Comparison of ENCODE assay signal across 8 mouse cellular contexts in the genomic region with DNA sequence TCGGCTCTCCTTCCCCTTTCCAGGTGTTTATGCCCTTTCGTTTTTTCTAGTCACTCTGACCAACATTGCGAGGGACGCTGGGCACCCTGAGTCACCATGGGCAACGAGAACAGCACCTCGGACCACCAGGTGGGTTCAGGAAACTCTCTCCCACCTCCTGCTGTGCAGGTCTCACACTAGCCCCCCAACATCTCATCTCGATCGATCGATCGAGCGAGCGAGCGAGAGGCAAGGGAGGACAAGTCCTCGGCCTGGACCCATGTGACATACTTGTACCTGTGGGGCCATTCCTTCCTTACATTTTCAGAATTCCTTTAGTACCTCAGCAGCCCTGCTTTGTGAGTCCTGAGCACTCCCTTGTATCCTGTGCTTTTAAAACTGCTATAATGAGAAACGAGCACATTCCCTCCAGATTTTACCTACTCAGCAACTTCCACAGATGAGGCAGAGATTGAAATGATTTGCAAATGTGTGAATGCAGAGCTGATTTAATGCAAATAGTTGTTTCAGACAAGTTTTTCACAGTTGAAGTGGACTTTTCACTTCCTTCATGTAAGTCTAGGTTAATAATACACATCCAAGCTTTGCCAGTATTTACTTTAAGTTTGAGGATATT. TPM values are rescaled to one million over a fixed set of nuclear protein-coding genes. Genes with fewer than 3 reads are reported as not detected.
DNase-seq lines count a peak whose midpoint lies in the region; ATAC-seq and TF ChIP-seq lines count a peak whose summit lies in the region.

A gene (plus strand): TSS at position 51 of the 616 bp plus-strand sequence.

- 32% methylated on average over 15 of the region's 15 CpGs for WGBS in kidney, adult 2 months
- 49% methylated on average over 15 of the region's 15 CpGs for WGBS in bone marrow, adult 2 months
- 56% methylated on average over 15 of the region's 15 CpGs for WGBS in midbrain, embryonic 13.5 days

- DNase-seq in kidney, adult 2 months: no peak
- no peak for DNase-seq in kidney, postnatal 10 days
- no peak for DNase-seq in heart, adult 8-10 months (ENCODE audit: low spot score)
- no peak for DNase-seq in layer of hippocampus, postnatal 10 days (ENCODE audit: low spot score in 2 of 2)
- DNase-seq in ovary, postnatal 14 days (ENCODE audit: low spot score): no peak
- no peak for DNase-seq in ovary, adult 18-20 months (ENCODE audit: low spot score)

- no peak within 1 kb of the TSS for H3K9ac ChIP-seq in midbrain, embryonic 13.5 days (replicated peaks)

- TF ChIP-seq POLR2A in kidney, adult 2 months (IDR thresholded peaks at IDR 0.05; ENCODE audit: low read depth, low read length): no peak
- TF ChIP-seq POLR2A in bone marrow, adult 2 months (IDR thresholded peaks at IDR 0.05; ENCODE audit: borderline replicate concordance, control insufficient read depth, low read depth, low read length): no peak

- no peaks in the 10 kb centered on the region for H3K27me3 ChIP-seq in kidney, adult 2 months (replicated peaks; ENCODE audit: control insufficient read depth, insufficient read depth, low read length)
- no peaks in the 10 kb centered on the region; the same call in 1 of the 2 replicates for H3K27me3 ChIP-seq in midbrain, embryonic 13.5 days

- H3K4me3 ChIP-seq in kidney, adult 2 months (ENCODE audit: insufficient read depth, low read depth, low read length): peak within 1 kb of the TSS; percentile 72
- H3K4me3 ChIP-seq in bone marrow, adult 2 months (replicated peaks; ENCODE audit: control insufficient read depth, low read depth, low read length): peak within 1 kb of the TSS; percentile 26
- no peak within 1 kb of the TSS for H3K4me3 ChIP-seq in midbrain, embryonic 13.5 days (replicated peaks)

- ATAC-seq in midbrain, embryonic 13.5 days: no peak

- no peaks in the 10 kb centered on the region for H3K9me3 ChIP-seq in midbrain, embryonic 13.5 days

- H3K4me2 ChIP-seq in midbrain, embryonic 13.5 days (replicated peaks): no peak within 1 kb of the TSS

- H3K36me3 ChIP-seq in kidney, adult 2 months (ENCODE audit: control insufficient read depth, insufficient read depth, low read length): no peaks in the 10 kb centered on the region
- H3K36me3 ChIP-seq in midbrain, embryonic 13.5 days: no peaks in the 10 kb centered on the region

- peaks cover 12% of the 10 kb centered on the region for H3K4me1 ChIP-seq in kidney, adult 2 months (ENCODE audit: control insufficient read depth, insufficient read depth, low read length)
- H3K4me1 ChIP-seq in bone marrow, adult 2 months (ENCODE audit: control insufficient read depth, insufficient read depth, low read length): no peaks in the 10 kb centered on the region
- H3K4me1 ChIP-seq in midbrain, embryonic 13.5 days (replicated peaks): peaks cover 6% of the 10 kb centered on the region

- H3K27ac ChIP-seq in kidney, adult 2 months (ENCODE audit: insufficient read depth, low read depth, low read length): peak within 1 kb of the TSS; percentile 99
- H3K27ac ChIP-seq in bone marrow, adult 2 months (ENCODE audit: control insufficient read depth, insufficient read depth, low read depth, low read length, poor library complexity): no peak within 1 kb of the TSS
- no peak within 1 kb of the TSS for H3K27ac ChIP-seq in midbrain, embryonic 13.5 days

- TF ChIP-seq CTCF in kidney, adult 2 months (conservative IDR thresholded peaks at IDR 0.05; ENCODE audit: insufficient read depth, insufficient read length, low read depth, low read length): no peak
- TF ChIP-seq CTCF in bone marrow, adult 2 months (IDR thresholded peaks at IDR 0.05; ENCODE audit: control insufficient read depth, insufficient read depth, low read length): no peak

RNA-seq across cellular contexts. Expression of the gene that starts here (rescaled TPM):
- polyA plus RNA-seq in kidney, adult 2 months (2012; rRNA removed): 72.2 and 78.4 TPM in 2 replicates
- polyA plus RNA-seq in bone marrow, adult 2 months (2011; ENCODE audit: insufficient read depth, insufficient read length, low replicate concordance, missing spikeins): 4.4 and 12.0 TPM in 2 replicates
- total RNA-seq in heart, adult 8-10 months (2022): 100 to 1,000 TPM; 403 to 491 (median 419) TPM
- 10 to 100 TPM; 91.9 to 95.2 TPM for total RNA-seq in layer of hippocampus, postnatal 10 days (2021)
- 62.4 and 70.8 TPM in 2 replicates for polyA plus RNA-seq in midbrain, embryonic 13.5 days (2015; fragmentation: Nextera tagmentation; extraction: Ambion mirVana)

Comparison
In these comparisons a context has a peak if more than half of its experiments do, and no peak if none do; other contexts are left out.
1. RNA of the gene that starts here (total RNA-seq): 403 to 491 TPM in heart, adult 8-10 months; 91.9 to 95.2 TPM in layer of hippocampus, postnatal 10 days; every median in the first group is over 4 times any median in the second.